Mouse (Mus musculus) E14TG2a.4 (cell line): ENCODE data around the gene Ykt6.

ENCODE experiments used
- H3K27me3 ChIP-seq: 2 replicates; pipeline ENCODE4 v1.6.1; 2014; ENCODE audit warnings: low read length, control low read depth; ENCODE audit not compliant: insufficient read depth
- H3K36me3 ChIP-seq: 2 replicates; pipeline ENCODE4 v1.6.1; 2014; ENCODE audit warnings: low read length, control low read depth; ENCODE audit not compliant: insufficient read depth
- H3K4me1 ChIP-seq: replicated peaks from 2 replicates; pipeline ENCODE4 v1.6.1; 2014; ENCODE audit warnings: low read depth, low read length, control low read depth
- H3K4me3 ChIP-seq: replicated peaks from 2 replicates; pipeline ENCODE4 v1.5.1; 2014; ENCODE audit warnings: mild to moderate bottlenecking, low read length
- H3K9me3 ChIP-seq: 2 replicates; pipeline ENCODE4 v1.6.1; 2014; ENCODE audit warnings: low read length, control low read depth
- CTCF ChIP-seq: conservative IDR thresholded peaks from 2 replicates; pipeline ENCODE4 v1.5.1; 2014; ENCODE audit warnings: low read length
- NANOG ChIP-seq: IDR thresholded peaks from 2 replicates; pipeline ENCODE4 v1.6.1; 2014; ENCODE audit warnings: borderline replicate concordance, low read length, mixed read lengths
- POU5F1 ChIP-seq: IDR thresholded peaks from 2 replicates; pipeline ENCODE4 v1.6.1; 2014; ENCODE audit warnings: low read length, borderline replicate concordance

Ykt6 gene

DNA sequence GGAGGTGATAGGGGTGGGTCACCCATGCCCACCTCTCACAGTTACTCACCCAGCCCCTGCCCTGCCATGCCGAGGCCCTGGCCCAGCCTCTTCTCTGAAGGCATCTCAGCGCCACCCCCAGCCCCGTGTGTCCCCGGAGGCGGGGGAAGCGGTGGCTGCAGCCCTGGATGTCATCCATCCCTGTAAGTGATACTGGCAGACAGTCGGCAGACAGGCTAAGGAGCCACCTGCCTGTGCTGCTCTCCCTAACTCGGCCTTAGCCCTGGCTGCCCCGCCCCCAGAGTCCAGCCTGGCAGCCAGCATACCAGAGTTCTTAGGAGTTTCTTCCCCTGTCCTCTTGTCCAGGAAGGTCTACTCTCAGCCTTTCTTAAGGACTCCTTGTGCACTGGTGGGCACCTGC is 20.6 kb downstream of the Ykt6 start:
- Histone ChIP-seq H3K4me1 (peaks cover 88% of the 10 kb centered on the region), H3K36me3 (peaks cover 19% of the 10 kb centered on the region), H3K4me3 (no peak overlapping the region), H3K27me3 (peaks cover 8% of the 10 kb centered on the region; the same call in 1 of the 2 replicates), H3K9me3 (no peaks in the 10 kb centered on the region)
- TF ChIP-seq NANOG = no peak
- no peak for TF ChIP-seq POU5F1
- TF ChIP-seq CTCF = no peak

DNA sequence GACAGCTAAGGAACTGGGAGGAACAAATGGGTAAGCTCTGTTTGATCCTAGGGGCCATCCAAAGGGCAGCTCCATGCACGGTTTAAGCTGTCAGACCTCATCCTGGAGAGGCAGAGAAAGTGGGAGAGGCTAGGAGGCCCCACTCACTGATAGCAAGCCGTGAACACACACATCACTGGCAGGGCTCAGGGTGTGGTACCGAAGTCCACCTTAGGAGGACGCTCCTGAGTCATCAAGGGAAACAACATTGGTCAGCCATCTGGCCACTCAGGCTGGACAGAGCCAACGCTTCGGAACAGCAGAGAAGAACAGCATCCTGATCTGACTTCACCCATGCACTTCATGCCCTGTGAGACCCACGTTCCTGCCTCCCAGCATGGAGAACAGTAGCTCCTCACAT is 23.6 kb downstream of the Ykt6 start:
- Histone ChIP-seq H3K36me3 (peaks cover 28% of the 10 kb centered on the region), H3K4me3 (no peak overlapping the region), H3K27me3 (no peaks in the 10 kb centered on the region), H3K9me3 (no peaks in the 10 kb centered on the region), H3K4me1 (peaks cover 76% of the 10 kb centered on the region)
- no peak for TF ChIP-seq POU5F1
- no peak for TF ChIP-seq CTCF
- no peak for TF ChIP-seq NANOG

DNA sequence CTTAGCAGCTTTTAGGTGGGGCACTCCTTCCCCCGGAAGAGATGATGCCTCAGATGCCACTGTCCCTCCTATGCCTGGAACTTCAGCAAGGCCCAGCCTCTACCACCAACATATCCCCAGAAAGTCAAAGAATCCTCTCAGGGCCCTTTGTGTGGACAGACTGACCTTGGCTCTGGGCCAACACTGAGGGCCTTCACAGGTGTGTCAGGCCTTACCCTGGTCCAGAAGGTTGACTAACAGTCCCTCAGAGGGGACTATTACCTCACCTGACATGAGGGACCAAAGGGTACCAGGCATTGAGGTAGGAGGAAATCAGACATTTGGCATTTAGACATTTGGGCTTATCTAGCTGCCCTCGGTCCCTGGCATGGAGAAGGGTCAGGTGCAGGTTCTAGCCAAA is 24.6 kb downstream of the Ykt6 start:
- Histone ChIP-seq H3K27me3 (no peaks in the 10 kb centered on the region), H3K4me3 (no peak overlapping the region)
- no peak for TF ChIP-seq CTCF
- no peak for TF ChIP-seq POU5F1
- TF ChIP-seq NANOG = no peak

DNA sequence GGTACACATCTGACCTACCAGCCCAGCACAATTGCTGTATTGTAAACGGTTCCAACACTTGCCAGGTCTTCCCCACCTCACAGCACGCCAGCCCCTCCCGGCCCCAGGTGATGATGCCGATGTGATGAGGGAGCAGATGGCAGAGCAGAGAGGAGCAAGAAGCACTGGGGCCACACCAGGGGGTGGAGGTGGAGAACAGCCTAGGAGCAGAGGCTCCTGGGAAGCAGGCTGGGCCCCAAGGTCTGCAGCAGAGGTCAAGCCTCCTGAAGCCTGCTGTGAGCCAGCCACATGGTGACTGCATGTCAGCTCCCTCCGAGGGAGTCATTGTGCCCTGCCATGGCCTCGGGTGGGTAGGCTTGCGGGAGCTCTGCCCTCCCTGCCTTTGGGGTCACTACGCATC is 25.1 kb downstream of the Ykt6 start:
- H3K4me1 ChIP-seq = peaks cover 73% of the 10 kb centered on the region
- H3K27me3 ChIP-seq = no peaks in the 10 kb centered on the region
- peak overlapping the region; percentile 52; the same call in 1 of the 2 replicates for H3K4me3 ChIP-seq
- no peaks in the 10 kb centered on the region for H3K9me3 ChIP-seq
- peaks cover 40% of the 10 kb centered on the region for H3K36me3 ChIP-seq
- TF ChIP-seq NANOG = no peak
- TF ChIP-seq CTCF = no peak
- TF ChIP-seq POU5F1 = no peak

More for the DNA sequence above, 24.6 kb downstream of the Ykt6 start:
- H3K36me3 ChIP-seq = peaks cover 36% of the 10 kb centered on the region
- peaks cover 75% of the 10 kb centered on the region for H3K4me1 ChIP-seq
- no peaks in the 10 kb centered on the region for H3K9me3 ChIP-seq

DNA sequence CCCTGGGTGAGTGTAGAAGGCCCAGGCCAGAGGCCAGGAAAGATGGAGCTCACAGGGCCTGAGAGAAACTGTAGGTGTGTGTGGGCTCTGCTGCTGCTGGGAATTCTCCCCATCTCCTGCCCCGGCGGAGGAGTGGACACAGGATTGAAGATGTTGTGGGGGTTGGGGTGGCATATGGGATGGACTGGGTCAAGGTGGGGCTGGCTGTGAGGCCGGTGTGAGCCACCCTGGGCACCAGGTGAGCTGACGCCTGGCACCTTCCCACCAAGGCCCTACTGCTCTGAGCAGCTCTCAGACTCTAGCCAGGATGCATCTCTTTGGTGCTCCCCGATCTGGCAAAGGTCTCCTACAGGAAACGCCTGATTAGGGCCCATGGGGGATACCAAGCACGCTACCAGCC is 25.8 kb downstream of the Ykt6 start:
- peak overlapping the region; percentile 52 for H3K4me3 ChIP-seq
- TF ChIP-seq POU5F1 = no peak
- no peak for TF ChIP-seq CTCF
- TF ChIP-seq NANOG = no peak
- H3K4me1 ChIP-seq = peaks cover 66% of the 10 kb centered on the region
- no peaks in the 10 kb centered on the region for H3K9me3 ChIP-seq
- H3K36me3 ChIP-seq = peaks cover 40% of the 10 kb centered on the region
- H3K27me3 ChIP-seq = no peaks in the 10 kb centered on the region

DNA sequence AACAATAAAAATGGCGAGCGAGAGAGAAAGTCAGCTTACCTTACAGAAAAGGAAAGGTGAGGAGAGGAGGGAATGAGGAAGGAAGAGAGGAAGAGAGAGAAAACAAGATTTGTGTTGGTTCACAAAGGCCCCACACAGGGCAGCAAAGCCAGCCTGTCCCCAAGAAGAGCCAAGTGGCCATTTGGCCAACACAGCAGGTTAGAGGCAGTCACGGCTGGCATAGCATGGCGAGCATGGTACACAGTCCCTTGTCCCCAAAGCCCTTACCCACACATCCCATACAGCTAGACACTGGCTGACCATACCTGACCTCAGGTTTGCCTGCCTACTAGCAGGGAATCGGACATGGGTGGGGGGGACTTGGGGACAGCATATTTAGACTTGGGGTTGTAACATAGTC is 28.1 kb downstream of the Ykt6 start:
- H3K9me3 ChIP-seq = no peaks in the 10 kb centered on the region
- peaks cover 47% of the 10 kb centered on the region for H3K36me3 ChIP-seq
- no peak for TF ChIP-seq CTCF
- TF ChIP-seq POU5F1 = no peak
- TF ChIP-seq NANOG = no peak
- no peaks in the 10 kb centered on the region for H3K27me3 ChIP-seq
- peaks cover 54% of the 10 kb centered on the region for H3K4me1 ChIP-seq
- no peak overlapping the region for H3K4me3 ChIP-seq

DNA sequence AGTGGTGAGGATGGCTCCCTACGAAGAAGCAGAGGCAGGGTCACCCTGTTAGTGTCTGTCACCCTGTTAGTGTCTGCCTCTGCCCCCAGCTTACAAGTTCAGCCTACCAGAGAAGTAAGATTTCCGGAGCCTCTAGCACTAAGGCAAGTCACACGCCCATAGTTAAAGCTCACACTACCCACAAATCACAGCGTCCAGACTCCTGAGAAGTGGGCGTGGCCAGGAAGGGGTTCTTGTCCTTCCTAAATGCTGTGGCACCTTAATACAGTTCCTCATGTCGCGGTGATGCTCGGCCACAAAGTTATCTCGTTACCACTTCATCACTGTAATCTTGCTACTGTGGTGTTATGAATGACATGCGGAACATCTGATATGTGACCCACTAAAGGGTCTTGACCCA is 32.6 kb downstream of the Ykt6 start:
- Histone ChIP-seq H3K4me3 (no peak overlapping the region), H3K4me1 (peaks cover 44% of the 10 kb centered on the region), H3K9me3 (no peaks in the 10 kb centered on the region), H3K27me3 (no peaks in the 10 kb centered on the region), H3K36me3 (peaks cover 33% of the 10 kb centered on the region)
- TF ChIP-seq NANOG (no peak), POU5F1 (no peak), CTCF (no peak)

DNA sequence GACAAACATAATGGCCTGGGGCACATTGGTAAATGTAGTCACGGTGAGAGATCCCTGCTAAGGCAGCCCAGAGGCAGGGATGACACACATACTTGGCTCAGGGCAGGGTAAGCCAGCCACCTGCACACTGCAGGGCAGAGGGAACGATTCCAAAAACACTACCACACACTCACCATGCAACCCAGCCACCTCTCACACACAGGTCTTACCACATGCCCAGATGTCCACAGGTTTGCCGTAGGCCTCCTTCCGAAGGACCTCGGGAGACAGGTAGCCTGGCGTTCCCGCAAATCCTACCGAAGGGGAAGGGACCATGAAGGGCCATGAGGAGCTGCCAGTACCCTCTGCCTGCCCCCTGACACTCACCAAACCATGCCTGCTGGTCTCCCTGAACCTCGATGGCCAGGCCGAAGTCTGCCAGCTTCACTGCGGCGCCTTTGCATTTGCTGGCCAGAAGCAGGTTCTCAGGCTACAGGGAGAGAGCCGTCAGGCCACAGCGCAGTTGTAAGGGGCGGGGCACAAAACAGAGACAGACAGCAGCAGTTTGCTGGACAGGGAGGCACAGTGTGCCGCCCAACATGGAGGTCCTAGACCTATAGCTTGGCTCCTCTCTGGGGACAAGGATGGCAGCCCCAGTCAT is 34.6 kb downstream of the Ykt6 start:
- Histone ChIP-seq H3K27me3 (no peaks in the 10 kb centered on the region), H3K9me3 (no peaks in the 10 kb centered on the region), H3K4me3 (no peak overlapping the region), H3K36me3 (peaks cover 26% of the 10 kb centered on the region), H3K4me1 (peaks cover 44% of the 10 kb centered on the region)
- TF ChIP-seq POU5F1 (no peak), CTCF (no peak), NANOG (no peak)

DNA sequence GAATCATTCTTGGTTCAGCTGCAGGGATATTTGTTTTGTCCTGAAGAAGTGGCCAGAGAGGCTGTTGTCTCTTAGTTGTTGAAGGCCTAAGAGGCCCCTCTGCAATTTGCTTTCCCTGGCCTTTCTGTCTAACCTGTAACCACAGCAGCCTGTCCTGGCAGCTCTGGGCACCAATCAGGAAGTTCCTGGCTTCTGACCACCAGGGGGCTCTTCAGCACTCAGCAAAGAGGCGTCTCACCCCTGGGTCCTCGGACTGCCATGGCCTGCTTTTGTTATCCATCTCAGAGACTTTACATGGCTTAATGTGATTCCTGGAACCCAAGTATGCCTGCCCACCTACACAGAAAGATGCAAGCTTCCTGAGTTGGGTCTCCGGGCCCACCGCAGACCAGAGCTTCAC is 35.4 kb downstream of the Ykt6 start:
- peaks cover 47% of the 10 kb centered on the region for H3K4me1 ChIP-seq
- peaks cover 21% of the 10 kb centered on the region for H3K36me3 ChIP-seq
- H3K9me3 ChIP-seq = no peaks in the 10 kb centered on the region
- no peaks in the 10 kb centered on the region for H3K27me3 ChIP-seq
- TF ChIP-seq NANOG = no peak
- TF ChIP-seq POU5F1 = no peak
- peak; percentile 65 for TF ChIP-seq CTCF
- no peak overlapping the region for H3K4me3 ChIP-seq
